Mouse (Mus musculus) telencephalon, adult 2 months (tissue): ENCODE data around the gene Pomc.
A peak's percentile ranks its signal among the peaks of the same experiment; 100 is the strongest.
"Not testable (repeated sequence)": the region's sequence is repeated elsewhere in the genome, so short reads cannot be mapped to it uniquely, and the experiment has no call there.

Experiments used
- DNase-seq: peaks from one replicate; pipeline ENCODE4 v3.0.0-alpha.2; 2011; ENCODE audit warnings: low read depth, low spot score

The Pomc gene

DNA sequence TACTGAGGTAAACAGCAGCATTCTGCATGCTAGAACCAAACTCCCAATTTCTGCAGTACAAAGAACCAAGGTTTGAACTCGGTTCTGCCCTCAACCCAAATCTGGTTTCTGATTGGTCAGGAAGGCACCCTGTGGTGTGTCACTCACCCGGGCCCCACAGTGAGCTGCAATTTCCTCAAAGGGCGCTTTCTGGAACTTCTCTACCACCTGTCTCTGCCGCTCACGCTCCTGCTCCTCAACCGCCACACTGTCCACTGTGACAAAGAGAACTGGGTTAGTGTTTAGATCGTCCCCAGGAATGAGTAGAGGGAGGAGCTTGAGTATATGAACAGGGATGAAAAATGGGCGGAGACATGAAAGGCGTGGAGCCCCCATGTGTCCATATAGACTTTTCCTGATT is 13.6 kb downstream of the Pomc start:
- DNase-seq, result no peak

DNA sequence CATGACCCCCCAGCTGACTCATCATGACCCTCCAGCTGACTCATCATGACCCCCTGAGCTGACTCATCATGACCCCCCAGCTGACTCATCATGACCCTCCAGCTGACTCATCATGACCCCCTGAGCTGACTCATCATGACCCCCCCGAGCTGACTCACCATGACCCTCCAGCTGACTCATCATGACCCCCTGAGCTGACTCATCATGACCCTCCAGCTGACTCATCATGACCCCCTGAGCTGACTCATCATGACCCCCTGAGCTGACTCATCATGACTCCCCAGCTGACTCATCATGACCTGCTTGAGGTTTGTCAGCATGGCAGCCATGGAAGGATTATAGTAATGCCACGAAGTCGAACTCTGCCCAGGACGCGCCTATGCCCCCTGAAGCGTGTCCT is 18.4 kb downstream of the Pomc start:
- not testable (repeated sequence) for DNase-seq

DNA sequence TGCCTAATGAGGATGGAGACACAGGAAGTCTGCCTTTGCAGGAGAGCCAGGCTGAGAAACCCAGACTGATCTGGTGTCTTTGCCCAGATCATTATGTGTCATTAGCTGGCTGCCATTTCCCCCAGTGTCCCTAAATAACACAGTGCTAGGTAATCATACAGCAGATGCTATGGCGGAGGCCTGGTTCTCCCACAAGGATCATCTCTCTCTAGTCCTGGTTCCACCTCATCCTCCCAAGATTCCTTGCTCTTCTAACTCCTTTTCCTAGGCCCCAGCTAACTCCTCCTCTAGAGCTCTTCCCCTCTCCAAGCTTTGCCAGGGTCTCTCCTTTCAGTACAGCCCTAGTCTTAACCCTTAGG is 26.2 kb downstream of the Pomc start:
- DNase-seq, result no peak

DNA sequence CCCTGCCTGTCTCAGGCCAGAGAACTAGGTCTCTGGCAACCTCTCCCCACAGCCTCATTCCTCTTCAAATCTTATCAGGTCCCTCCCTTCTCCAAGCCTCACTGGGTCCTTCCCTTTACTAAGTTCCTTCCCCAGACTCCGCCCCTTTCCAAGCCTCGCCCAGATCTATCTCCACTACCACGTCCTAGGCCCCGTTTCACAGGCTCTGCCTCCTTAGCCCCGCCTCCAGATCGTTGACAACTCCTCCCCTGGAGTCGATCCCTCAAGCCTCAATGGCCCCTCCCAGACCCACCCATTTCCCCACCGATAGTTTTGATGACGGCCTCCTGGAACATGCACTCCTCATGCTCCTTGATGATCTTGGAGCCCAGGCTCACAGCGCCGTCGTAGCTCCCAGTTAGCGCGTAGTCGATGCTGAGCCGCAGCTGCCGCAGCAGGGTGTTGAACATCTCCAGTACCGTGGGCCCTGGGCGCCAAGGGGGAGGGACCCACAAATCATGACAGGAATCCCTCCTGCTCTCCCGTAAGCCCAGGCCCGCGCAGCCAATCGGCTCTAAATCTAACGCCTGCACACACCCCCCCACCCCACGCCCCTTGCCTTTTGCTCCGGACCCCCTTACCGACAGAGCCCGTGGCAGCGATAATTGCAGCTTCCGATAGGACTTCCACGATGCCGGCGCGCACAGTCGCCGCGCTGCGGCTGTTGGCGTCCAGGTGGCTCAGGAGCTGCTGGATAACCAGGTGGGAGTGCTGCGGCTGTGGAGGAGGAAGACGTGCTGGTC is 26.8 kb downstream of the Pomc start:
- DNase-seq, result peak; percentile 93

DNA sequence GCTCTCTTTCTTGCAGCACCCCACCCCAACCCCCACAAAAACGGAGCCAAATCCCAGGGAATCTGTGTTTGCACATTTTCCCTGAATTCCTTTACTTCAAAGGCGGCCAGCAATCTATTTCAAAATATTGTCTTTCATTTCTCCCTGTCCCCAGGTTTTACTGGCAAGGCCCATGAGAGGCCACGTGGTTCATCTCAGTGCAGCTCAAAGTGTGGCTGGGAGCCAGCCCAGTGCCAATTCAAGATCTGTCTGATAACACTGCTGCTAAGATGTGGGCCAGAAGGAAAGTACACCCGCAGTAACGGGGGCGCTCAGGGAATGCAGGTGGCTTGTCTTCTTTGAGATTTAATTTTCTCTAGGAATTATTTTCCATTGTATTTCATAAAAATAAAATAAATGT is 27.5 kb downstream of the Pomc start:
- peak; percentile 70 for DNase-seq

DNA sequence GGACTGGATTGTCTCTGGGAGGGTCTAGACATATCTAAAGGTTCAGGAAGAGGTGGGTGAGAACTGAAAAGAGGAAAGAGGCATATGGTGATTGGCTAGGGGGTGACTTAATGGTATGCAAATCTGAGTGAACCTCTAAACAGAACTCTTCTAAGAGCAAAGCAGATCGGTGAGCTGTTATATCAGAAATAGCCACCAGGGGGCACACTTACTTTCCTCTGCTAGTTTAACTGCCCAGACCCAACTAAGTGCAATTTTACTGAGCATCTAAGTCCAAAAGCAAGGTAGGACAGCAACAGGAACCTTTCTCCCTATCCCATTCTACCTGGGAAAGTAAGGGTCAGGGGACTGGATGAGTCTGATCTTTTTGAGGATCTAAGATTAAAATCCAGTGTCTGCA is 29.0 kb downstream of the Pomc start:
- peak; percentile 78 for DNase-seq

DNA sequence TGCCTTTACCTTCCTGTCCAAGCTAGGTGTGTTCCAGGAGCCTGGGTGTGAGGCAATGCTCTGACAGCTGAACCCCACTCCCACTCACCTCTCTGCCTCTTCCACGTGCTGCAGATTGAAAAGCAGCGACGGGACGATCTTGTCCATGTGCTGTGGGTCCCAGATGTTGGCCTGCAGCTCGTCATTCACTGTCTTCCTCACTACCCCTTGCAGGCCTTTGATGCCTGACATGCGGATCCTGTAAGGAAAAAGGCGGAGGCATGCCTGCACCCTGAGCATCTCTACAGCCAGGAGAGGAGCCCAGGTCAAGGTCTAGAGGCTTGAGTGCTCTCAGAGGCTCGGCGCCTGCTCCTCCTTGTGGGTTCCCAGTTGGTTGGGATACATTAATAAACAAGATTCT is 29.7 kb downstream of the Pomc start:
- DNase-seq, result no peak

DNA sequence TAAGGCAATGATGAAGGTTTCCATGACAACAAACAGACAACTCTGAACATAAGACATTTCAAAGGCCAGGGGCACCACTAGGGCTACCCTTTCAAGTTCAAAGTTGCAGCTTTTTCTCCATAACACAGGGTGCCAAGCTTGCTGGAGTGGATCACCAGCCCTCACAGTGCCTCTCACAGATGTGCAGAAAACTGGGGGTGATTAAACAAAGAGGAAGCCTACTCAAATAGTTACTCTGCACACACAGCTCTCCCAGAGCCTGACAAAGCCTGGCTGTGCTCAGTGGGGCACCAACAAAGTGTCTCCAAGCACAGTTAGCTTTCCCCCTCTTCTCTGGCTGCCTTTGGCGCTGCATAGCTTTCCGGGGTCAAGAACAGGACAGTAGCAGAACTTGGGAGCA is 35.2 kb downstream of the Pomc start:
- no peak for DNase-seq

DNA sequence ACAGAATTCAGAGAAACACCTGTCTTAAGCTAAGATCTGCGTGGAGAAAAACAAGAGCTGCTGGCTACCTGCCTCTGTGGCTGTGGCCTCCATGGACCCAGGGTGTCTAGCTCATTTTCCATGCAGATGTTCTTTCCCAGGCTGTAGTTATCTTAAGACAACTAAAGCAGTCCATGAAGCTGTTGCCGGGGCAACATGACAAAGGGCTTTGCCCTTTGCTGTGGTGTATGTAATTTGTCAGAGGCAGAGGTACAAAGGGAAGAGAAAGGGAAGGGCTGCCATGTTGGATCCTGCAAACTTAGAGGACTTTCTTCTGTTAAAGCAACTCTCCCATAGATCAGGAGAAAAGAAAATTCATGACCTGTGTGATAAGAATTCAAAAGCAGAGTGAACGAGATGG is 36.3 kb downstream of the Pomc start:
- DNase-seq, result no peak

DNA sequence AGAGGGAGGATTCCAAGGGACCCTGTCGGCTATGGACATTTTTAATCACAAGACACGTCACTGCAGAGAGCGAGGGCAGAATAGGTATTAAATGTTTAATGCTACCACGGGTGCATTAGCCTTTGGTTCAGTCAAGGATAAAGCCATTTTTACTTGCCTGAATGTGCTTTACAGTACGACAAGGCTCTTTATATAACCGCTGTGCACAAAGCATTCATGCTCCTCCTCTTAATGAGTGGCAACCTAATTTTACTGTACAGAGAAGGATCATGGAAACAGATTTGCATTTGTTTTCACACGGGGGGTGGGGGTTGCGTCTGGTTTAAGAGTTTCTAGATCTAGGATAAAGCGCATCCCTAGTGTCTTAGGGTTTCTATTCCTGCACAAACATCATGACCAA is 42.0 kb downstream of the Pomc start:
- no peak for DNase-seq

DNA sequence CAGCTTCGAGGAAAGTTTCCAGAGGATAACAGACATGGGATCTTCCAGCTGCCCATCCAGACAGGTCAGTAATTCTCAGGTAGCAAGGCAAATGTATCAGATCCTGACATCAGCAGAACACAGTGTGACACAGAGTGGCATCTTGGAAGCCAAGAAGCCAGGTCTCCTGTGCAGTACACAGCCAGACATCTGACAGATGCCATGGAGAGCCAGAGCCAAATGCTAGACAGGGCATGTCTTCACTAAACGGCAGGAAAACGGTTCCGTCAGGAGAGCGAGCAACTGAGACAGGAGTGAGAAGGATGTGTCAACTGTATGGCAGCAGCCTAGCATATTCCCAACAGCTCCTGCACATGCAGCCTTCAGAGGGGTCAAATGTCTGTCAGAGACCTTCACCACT is 45.7 kb downstream of the Pomc start:
- DNase-seq, result no peak

DNA sequence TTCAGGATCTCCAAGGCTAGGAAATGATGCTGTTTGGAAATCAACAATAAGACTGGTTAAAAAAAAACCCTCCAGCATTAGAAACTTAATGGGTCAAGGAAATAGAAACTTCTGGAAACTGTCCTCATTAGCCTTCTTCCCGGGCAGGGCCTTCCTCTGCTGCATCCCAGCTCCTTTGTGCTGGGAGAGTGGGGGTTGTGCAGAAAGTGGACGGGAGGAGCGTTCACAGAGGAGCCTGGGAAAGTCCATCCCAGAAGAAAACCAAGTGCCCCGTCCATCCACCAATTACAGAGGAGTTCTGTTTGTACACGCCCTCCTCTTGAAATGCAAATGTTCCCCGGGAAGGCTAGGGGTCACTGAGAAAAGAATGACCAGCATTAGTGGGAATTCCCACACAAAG is 49.9 kb downstream of the Pomc start:
- no peak for DNase-seq

DNA sequence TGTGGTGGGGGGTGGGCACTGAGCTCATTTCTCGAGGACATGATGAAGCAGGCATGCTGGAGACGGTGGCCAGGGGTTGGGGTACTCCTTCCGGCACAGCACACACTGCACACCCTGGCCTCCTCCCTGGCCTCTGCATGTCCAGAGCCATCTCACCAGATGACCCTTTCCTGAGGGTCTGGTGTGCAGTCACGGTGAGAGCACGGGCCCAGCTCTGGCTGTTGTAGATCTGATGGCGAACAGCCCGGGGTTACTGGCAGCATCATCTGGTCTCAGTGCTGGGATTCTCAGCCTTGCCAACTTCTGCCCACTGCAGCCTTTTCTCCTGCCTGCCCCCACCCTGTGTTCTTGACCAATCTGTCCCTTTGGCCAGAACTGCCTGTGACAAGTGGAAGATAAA is 51.3 kb downstream of the Pomc start:
- DNase-seq, result no peak

DNA sequence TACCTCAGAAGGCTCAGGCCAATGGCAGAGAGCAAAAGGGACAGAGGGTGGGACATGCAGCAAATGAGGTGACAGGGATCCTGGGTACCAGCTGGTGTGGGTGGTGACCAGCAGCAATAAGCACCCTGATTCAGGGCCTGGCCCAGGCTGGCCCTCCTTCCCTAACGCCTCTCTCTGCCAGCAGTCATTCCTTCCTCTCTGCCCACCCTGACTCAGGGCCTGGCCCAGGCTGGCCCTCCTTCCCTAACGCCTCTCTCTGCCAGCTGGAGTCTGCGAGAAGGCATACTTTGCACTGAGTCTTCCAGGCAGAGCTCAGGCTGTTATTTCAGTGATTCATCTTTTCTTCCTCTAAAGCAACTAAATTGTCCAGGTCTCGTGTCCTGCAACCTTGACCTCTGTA is 52.4 kb downstream of the Pomc start:
- no peak for DNase-seq

DNA sequence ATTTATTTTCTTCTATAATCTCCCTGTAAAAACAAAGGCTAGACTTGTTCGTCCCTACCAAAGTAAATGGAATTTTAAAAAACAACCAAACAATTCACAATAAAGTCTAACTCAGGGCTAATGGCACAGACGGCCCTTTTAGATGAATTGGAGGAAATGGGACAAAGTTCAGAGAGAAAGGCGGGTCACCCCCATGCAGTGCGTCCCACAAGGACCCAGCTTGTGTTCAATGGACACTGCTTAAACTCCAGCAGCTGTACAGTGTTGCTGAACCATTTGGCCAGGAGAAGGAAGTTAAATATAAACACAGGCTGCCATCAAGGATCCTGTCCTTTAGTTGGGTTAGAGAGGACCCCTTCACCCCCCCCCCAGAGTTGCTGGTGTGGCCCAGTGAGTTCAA is 53.0 kb downstream of the Pomc start:
- DNase-seq, result no peak

DNA sequence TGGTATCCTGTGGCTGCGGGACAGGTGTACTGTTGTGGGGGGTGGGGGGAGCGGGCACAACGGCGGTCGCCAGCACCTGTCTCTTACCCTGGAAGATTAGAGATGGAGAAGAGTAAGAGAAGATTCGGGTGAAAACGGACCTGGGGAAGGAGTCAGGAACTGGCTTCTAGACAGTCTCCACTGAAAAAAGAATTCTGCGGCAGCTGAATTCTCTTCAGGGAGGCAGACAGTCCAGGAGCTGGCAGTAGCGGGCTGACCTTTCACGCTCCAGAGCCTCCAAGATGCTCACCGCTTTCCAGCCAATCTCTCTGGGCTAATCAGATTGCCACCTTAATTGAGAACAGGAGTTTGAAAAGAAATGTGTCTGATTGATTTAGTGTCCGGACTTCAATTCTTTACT is 54.0 kb downstream of the Pomc start:
- DNase-seq, result no peak
